Mouse (Mus musculus) right cerebral cortex, postnatal 36 days (tissue): ENCODE measurements around the gene Fnip1.
"Not testable (repeated sequence)": the region's sequence is repeated elsewhere in the genome, so short reads cannot be mapped to it uniquely, and the experiment has no call there.

Experiments used
- DNase-seq, 2 experiments: peaks; one replicate each; pipeline ENCODE4 v3.0.0; 2022; ENCODE audit warnings: low spot score in 2 of 2, mixed read lengths in 1 of 2

The Fnip1 gene

GRCm38 (mm10) chr11:54437823-54438337 is at the start of gene Fnip1:
TSS of gene Fnip1 (plus strand) at chr11:54438199.
- peak; percentile 93 to 95 for DNase-seq

GRCm38 (mm10) chr11:54390386-54390785 is 47.6 kb upstream of the Fnip1 start:
- no peak for DNase-seq

GRCm38 (mm10) chr11:54391326-54391725 is 46.7 kb upstream of the Fnip1 start:
- no peak for DNase-seq

- no peak for DNase-seq
Observed at GRCm38 (mm10) chr11:54396686-54397085, 41.3 kb upstream of the Fnip1 start.

GRCm38 (mm10) chr11:54398058-54398457 is 39.9 kb upstream of the Fnip1 start:
- no peak for DNase-seq

GRCm38 (mm10) chr11:54400803-54401202 is 37.2 kb upstream of the Fnip1 start:
- DNase-seq: not testable (repeated sequence)

GRCm38 (mm10) chr11:54404885-54405284 is 33.1 kb upstream of the Fnip1 start:
- no peak for DNase-seq

GRCm38 (mm10) chr11:54406930-54407546 is 31.0 kb upstream of the Fnip1 start:
- no peak for DNase-seq

GRCm38 (mm10) chr11:54410612-54411011 is 27.4 kb upstream of the Fnip1 start:
- DNase-seq: no peak

- peak in 1 of 2 experiments; percentile 12 for DNase-seq
Observed at GRCm38 (mm10) chr11:54413017-54413416, 25.0 kb upstream of the Fnip1 start.

- DNase-seq: no peak
Observed at GRCm38 (mm10) chr11:54423007-54423406, 15.0 kb upstream of the Fnip1 start.

GRCm38 (mm10) chr11:54426267-54426666 is 11.7 kb upstream of the Fnip1 start:
- DNase-seq: no peak

- DNase-seq: no peak
Observed at GRCm38 (mm10) chr11:54427138-54427537, 10.9 kb upstream of the Fnip1 start.

- DNase-seq: no peak
Observed at GRCm38 (mm10) chr11:54427695-54428352, 10.2 kb upstream of the Fnip1 start.

GRCm38 (mm10) chr11:54429224-54429623 is 8.8 kb upstream of the Fnip1 start:
- DNase-seq: no peak

GRCm38 (mm10) chr11:54435797-54436196 is 2.2 kb upstream of the Fnip1 start:
- no peak for DNase-seq

GRCm38 (mm10) chr11:54437310-54437822 is 633 bp upstream of the Fnip1 start:
- no peak for DNase-seq

- peak; percentile 18 to 37 for DNase-seq
Observed at GRCm38 (mm10) chr11:54438366-54438781, 375 bp downstream of the Fnip1 start.

- no peak for DNase-seq
Observed at GRCm38 (mm10) chr11:54438991-54439690, 1.1 kb downstream of the Fnip1 start.

GRCm38 (mm10) chr11:54439691-54440029 is 1.7 kb downstream of the Fnip1 start:
- no peak for DNase-seq

- not testable (repeated sequence) for DNase-seq
Observed at GRCm38 (mm10) chr11:54450757-54451156, 12.8 kb downstream of the Fnip1 start.

GRCm38 (mm10) chr11:54454516-54454915 is 16.5 kb downstream of the Fnip1 start:
- DNase-seq: no peak
